Mouse (Mus musculus) T-helper 2 cell (primary cell): ENCODE measurements around the gene Tmem19.

ENCODE experiments used
- in situ Hi-C: fragments of 300-600 bp; cut with MboI, MseI; formaldehyde crosslinking; loops from one replicate; pipeline ENCODE4 v1.15.1; 2025; ENCODE audit warnings: high pct_unique_total_duplicates

Gene Tmem19

DNA sequence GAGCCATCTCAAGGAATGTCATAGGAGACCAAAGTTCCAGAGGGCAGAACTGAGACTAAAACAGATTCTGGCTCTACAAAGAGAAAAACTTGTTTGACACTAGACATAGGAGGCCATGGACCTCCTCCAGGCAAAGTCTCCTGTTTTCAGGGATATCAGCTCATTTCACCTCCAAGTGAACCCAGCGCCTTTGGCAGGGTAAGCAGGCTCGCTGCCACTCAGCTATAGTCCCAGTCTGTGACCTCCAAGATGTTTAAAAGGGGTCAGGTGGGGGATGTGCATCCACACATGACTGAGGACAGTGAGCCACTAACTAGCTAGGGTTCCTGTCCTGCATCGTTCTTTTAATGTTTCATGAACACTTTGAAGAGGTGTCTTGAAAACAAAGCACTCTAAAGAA lies 49.6 kb downstream of the Tmem19 start:
- in situ Hi-C loops, result loop anchor here (5.0 kb wide), 1 partner anchor 85 kb away; no protein-coding TSS in a partner anchor

DNA sequence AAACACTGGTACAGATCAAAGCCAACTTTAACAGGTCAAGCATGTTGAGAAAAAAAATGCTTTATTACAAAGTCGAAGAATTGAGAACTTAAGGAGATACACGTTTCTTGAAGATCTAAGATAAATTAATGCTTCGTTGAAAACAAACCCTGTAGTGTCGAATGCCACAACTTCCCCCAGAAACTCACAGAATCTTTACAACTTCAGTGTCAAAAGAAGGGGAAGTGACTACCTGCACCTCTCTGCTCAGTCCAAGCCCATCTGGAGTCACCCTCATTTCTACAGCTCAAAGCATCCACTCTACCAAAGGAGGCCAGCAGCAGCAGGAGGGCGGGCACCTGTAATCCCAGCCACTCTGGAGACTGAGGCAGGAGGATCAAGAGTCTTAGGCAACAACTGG lies 50.1 kb downstream of the Tmem19 start:
- in situ Hi-C loops, result loop anchor here (5.0 kb wide), 1 partner anchor 85 kb away; no protein-coding TSS in a partner anchor

DNA sequence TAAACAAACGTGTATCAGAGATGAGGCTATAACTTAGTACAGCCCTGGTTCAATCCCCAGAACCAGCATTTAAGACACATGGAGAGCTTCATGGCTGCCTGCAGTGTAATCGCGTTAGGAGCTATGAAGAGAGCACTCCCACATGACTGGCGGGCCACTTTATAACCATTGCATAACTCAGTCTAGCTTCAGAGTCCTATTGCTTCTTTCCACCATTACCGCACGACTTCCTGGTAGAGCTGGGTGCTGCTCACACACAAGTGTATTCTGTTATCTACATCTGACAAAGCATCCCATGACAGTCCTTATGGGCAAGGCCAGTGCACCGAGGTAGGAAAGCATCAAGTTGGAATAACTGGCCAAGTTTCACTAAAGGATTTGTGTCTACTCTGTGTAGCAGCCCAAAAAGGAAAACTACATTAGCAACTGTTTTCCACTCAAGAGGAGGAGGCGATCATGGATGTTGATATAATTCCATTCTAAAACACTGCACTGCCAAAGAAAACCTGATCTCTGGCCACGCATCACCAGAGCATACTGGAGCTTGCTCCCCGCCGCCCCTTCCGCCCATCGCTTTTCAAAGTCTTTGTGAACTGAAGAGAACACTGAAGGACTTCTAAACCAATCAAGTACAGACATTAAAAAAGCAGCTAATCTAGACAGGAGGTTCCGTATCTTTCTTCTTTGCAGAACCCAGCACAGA lies 50.9 kb downstream of the Tmem19 start:
- in situ Hi-C loops, result loop anchor here (5.0 kb wide), 1 partner anchor 84 kb away; no protein-coding TSS in a partner anchor

DNA sequence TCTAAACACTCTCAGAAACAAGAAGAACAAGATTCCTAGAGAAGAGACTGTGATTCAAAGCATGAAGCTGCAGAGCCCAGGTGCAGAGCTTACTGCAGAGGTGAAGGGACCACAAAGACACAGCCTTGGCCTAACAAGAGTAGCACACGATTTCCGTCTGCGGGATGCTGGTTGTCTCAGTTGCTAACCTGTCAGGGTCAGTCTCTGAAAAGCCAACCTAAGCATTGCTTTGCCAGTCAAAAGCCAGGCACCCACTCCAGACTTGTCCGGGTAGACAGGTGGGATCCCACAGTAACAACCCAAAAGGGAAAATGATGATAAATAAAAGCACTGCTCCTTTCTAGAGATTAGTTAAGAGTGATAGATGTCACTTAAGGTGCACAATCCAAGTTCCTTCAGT lies 53.1 kb downstream of the Tmem19 start:
- in situ Hi-C loops, result loop anchor here (10.0 kb wide), 1 partner anchor 116 kb away; no protein-coding TSS in a partner anchor

DNA sequence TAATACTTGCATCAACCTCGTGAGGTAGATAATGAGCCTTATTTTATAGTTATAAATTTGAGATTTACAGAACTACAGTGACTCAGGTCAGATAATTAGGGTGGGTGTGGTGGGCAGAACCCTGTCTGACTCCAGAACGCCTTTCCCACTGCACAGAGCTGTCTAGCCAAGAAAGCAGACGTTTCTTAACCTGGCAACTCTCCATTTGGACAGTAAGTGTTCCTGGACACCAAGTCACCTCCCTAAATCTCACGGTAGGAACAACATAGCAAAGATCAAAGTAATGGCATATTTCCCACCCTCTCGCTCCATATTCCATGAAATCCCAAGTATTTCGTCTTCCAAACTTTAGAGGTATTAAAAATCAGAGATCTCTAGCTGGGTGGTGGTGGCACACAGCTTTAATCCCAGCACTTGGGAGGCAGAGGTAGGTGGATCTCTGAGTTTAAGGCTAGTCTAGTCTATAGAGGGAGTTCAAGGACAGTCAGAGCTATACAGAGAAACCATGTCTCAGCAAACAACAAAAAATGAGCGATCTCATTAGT lies 54.9 kb downstream of the Tmem19 start:
- in situ Hi-C loops, result loop anchor here (10.0 kb wide), 1 partner anchor 117 kb away; no protein-coding TSS in a partner anchor

DNA sequence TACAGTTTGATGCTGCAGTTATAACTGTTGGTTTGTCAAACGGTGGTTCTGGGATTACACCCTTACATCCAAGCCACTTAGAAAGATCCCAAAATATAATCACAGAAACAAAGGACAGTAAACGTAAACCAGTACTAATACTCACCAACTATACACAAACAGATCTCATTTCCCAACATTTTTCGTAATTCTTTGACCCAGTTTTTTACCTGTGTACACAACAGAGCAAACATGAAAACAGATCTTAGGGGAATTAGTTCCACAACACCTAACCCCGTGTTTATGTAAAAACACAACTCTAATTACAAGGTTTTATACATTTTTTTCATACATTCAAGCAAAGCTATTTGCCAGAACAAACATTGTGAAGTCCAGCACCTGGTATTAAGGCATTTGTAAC lies 63.6 kb downstream of the Tmem19 start:
- in situ Hi-C loops, result no loop called here

DNA sequence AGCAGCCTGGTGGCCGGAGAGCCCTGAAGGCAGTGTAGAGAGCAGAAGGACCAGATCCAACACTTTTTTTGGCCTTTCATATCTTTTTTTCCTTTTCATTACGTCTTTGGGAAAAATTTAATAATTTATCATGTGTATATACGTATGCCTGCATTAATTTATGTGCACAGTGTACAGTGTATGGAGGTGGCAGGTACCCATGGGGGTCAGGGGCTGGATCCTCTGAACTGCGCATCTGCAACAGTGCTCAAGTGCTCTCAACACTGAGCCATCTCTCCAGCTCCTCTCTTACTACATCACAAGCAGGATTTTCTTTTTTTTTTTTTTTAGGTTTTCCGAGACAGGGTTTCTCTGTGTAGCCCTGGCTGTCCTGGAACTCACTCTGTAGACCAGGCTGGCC lies 64.7 kb downstream of the Tmem19 start:
- in situ Hi-C loops, result no loop called here

DNA sequence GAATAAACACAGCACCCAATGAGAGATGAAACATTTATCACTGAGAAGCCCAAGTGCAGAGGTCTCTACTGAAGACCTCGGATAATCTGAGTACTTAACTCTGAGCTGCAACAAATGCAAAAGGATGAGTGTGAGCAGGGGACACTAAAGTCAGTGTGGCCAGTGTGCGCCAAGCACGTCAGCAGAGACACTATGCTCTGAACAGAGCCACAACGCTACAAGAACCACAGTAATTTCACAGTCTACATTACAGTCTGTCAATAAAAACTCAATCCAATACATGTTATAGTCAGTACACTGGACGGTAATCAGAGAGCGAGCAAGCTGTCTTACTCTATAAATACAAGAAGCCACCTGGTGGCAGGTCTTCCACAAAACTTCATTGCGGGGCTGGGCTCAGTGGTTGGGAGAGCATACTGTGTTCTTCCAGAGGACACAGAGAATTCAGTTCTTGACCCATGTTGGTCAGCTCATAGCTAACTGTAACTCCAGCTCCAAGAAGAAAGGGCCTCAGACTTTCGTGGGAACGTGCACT lies 65.8 kb downstream of the Tmem19 start:
- in situ Hi-C loops, result no loop called here

DNA sequence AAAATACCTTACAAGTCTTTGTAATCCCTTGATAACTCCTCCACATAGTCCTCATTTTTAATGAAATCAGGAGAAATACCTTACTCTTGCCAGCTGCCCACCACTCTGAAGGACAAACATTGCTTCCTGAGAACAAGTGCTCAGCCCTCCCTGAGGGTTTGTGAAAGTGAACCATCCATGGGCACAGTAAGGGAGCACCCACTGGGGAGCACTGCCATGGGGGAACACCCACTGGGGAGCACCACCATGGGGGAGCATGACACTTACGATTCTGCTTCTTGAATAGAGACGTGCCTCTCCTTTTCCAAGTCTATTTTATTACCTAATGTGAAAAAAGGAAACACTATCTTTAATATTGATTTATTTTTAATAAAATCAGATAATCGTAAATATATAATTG lies 67.1 kb downstream of the Tmem19 start:
- in situ Hi-C loops, result no loop called here

DNA sequence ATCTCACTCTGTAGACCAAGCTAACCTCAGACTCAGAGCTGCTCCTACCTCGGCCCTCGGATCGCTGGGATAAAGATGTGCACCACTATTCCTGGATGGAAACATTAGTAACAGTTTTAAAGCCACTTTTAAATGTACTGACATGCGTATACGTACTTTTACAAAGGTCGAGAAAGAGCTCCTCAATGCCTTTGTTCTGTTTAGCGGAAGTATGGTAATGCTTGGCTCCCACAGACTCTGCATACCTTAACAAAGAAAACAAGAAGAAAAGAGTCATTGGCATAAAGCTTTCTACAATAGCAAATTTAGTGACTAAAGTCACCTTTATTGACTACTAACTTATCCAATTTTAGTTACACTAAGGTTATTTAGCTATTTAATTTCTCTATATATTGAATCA lies 67.6 kb downstream of the Tmem19 start:
- in situ Hi-C loops, result loop anchor here (5.0 kb wide), 1 partner anchor 122 kb away; no protein-coding TSS in a partner anchor

DNA sequence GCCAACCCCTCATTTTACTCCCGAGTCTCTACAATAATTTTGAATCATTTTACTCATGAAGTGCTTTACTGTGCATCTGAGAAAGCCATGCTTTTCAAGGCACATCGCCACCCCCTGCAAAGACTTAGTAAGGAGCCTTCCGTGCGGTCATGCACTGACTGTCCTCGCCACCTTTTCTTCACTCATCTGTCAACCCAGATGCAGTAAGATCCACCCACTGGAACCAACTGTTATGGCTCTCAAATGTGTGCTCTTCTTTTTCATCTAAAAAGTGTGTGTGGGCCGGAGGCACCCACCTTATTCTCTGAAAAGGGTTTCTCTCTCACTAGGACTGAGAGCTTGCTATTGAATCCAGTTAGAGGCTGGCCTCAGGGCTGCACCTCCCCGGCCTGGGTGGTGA lies 68.4 kb downstream of the Tmem19 start:
- in situ Hi-C loops, result loop anchor here (5.0 kb wide), 1 partner anchor 122 kb away; no protein-coding TSS in a partner anchor

DNA sequence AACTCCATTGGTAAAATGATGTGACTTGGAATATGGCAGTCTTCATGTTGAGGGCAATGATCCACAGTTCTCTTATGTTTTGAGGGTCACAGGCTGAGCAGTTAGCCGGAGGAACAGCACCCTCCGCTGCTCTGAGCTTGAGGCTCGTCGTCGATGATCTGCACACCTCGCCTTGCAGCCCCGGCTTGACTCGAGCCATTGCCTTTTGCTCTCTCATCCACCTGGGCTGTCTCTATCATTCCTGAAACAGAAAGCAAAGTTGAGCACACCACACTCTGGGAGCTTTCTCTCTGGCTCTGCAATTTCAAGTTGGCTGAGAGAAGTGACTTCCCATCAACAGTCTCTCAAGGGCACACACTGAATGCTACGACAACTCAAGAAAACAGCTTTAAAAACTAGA lies 71.6 kb downstream of the Tmem19 start:
- in situ Hi-C loops, result loop anchor here (5.0 kb wide), 1 partner anchor 118 kb away; no protein-coding TSS in a partner anchor
